Mouse (Mus musculus) kidney, embryonic 14.5 days (tissue): Measurements from ENCODE around the gene Nucks1. TPM values are rescaled to one million over a fixed set of nuclear protein-coding genes. Genes with fewer than 3 reads are reported as not detected.
"Not testable (repeated sequence)": the region's sequence is repeated elsewhere in the genome, so short reads cannot be mapped to it uniquely, and the experiment has no call there.

Source experiments
- ATAC-seq: fragments of 200-750 bp; cut with Nextera tagmentation; 2 replicates; pipeline ENCODE4 v1.8.0; 2017; ENCODE audit warnings: moderate number of reproducible peaks, mild to moderate bottlenecking, moderate TSS enrichment, moderate library complexity; ENCODE audit not compliant: low FRiP score, low TSS enrichment
- H3K27ac ChIP-seq: fragments of 300-500 bp; sonication (generic); 2 replicates; pipeline ENCODE4 v1.5.1; 2014; ENCODE audit warnings: low read depth, mild to moderate bottlenecking, low read length, moderate library complexity, mixed read lengths
- H3K27me3 ChIP-seq: fragments of 300-500 bp; sonication (generic); 2 replicates; pipeline ENCODE4 v1.6.1; 2014; ENCODE audit warnings: mild to moderate bottlenecking, low read length; ENCODE audit not compliant: control insufficient read depth, insufficient read depth
- H3K36me3 ChIP-seq: fragments of 300-500 bp; sonication (generic); 2 replicates; pipeline ENCODE4 v1.6.1; 2014; ENCODE audit warnings: low read length, mixed read lengths; ENCODE audit not compliant: control insufficient read depth, insufficient read depth
- H3K4me1 ChIP-seq: fragments of 300-500 bp; sonication (generic); 2 replicates; pipeline ENCODE4 v1.6.1; 2014; ENCODE audit warnings: low read length, mixed read lengths; ENCODE audit not compliant: control insufficient read depth, insufficient read depth
- H3K4me2 ChIP-seq: fragments of 300-500 bp; sonication (generic); replicated peaks from 2 replicates; pipeline ENCODE4 v1.6.1; 2014; ENCODE audit warnings: low read depth, mild to moderate bottlenecking, low read length
- H3K4me3 ChIP-seq: fragments of 300-500 bp; sonication (generic); 2 replicates; pipeline ENCODE4 v1.5.1; 2014; ENCODE audit warnings: mild to moderate bottlenecking, low read length
- H3K9ac ChIP-seq: fragments of 300-500 bp; sonication (generic); 2 replicates; pipeline ENCODE4 v1.6.1; 2014; ENCODE audit warnings: low read depth, mild to moderate bottlenecking, low read length, moderate library complexity
- H3K9me3 ChIP-seq: fragments of 300-500 bp; sonication (generic); 2 replicates; pipeline ENCODE4 v1.6.1; 2016; ENCODE audit warnings: low read length; ENCODE audit not compliant: control insufficient read depth
- WGBS: fragments of 180-500 bp; shearing (Covaris S2); extraction: QIAGEN DNeasy Blood & Tissue Kit; methylation state at CpG from one replicate; pipeline ENCODE4 v1.1.7; 2014; 5-methylcytosine and 5-hydroxymethylcytosine counted together
- polyA plus RNA-seq: library from polyadenylated mRNA; unstranded; fragments of >200 nt; fragmentation: Nextera tagmentation; extraction: Ambion mirVana; gene quantifications from 2 replicates; pipeline ENCODE4 v1.2.1, GENCODE M21; 2014

Gene Nucks1
- polyA plus RNA-seq, 1 experiment from 2014 or later, result 67.3 TPM

GRCm38 (mm10) chr1:131908456-131908855 lies 1.9 kb upstream of the Nucks1 start:
- Histone ChIP-seq H3K27me3 (no peaks in the 10 kb centered on the region), H3K9me3 (no peaks in the 10 kb centered on the region), H3K36me3 (no peaks in the 10 kb centered on the region; the same call in 1 of the 2 replicates), H3K27ac (no peak overlapping the region), H3K4me1 (peaks cover 6% of the 10 kb centered on the region), H3K4me3 (no peak overlapping the region), H3K4me2 (no peak overlapping the region), H3K9ac (no peak overlapping the region)
- 90% methylated on average over 3 of the region's 3 CpGs for whole genome bisulfite sequencing
- no peak for ATAC-seq

GRCm38 (mm10) chr1:131909236-131909635 lies 1.1 kb upstream of the Nucks1 start:
- not testable (repeated sequence) for H3K4me2 ChIP-seq, H3K9ac ChIP-seq, H3K27me3 ChIP-seq, H3K4me1 ChIP-seq, ATAC-seq, H3K27ac ChIP-seq, H3K36me3 ChIP-seq, H3K9me3 ChIP-seq, H3K4me3 ChIP-seq
- WGBS, result 94% methylated on average over 2 of the region's 2 CpGs

- H3K27me3 ChIP-seq, result no peaks in the 10 kb centered on the region
- peak overlapping the region; percentile 79 for H3K4me2 ChIP-seq
- peak; percentile 89 for ATAC-seq
- peaks cover 6% of the 10 kb centered on the region for H3K4me1 ChIP-seq
- H3K36me3 ChIP-seq, result peaks cover 3% of the 10 kb centered on the region; the same call in 1 of the 2 replicates
- H3K9ac ChIP-seq, result peak overlapping the region; percentile 100
- H3K9me3 ChIP-seq, result no peaks in the 10 kb centered on the region
- 1% methylated on average over 75 of the region's 88 CpGs for WGBS
- peak overlapping the region; percentile 98 for H3K27ac ChIP-seq
- H3K4me3 ChIP-seq, result peak overlapping the region; percentile 96
Measured at GRCm38 (mm10) chr1:131910674-131911558, 582 bp downstream of the Nucks1 start.

GRCm38 (mm10) chr1:131917634-131918033 lies 7.3 kb downstream of the Nucks1 start:
- ATAC-seq, result no peak
- no peak overlapping the region for H3K4me2 ChIP-seq
- no peak overlapping the region for H3K27ac ChIP-seq
- H3K4me1 ChIP-seq, result no peaks in the 10 kb centered on the region
- no peak overlapping the region for H3K9ac ChIP-seq
- no peaks in the 10 kb centered on the region for H3K27me3 ChIP-seq
- H3K36me3 ChIP-seq, result peaks cover 42% of the 10 kb centered on the region
- 76% methylated on average over 6 of the region's 6 CpGs for WGBS
- no peak overlapping the region for H3K4me3 ChIP-seq
- no peaks in the 10 kb centered on the region for H3K9me3 ChIP-seq

- Histone ChIP-seq H3K4me3 (no peak overlapping the region), H3K4me2 (no peak overlapping the region), H3K36me3 (peaks cover 55% of the 10 kb centered on the region), H3K27me3 (no peaks in the 10 kb centered on the region), H3K27ac (no peak overlapping the region), H3K9me3 (no peaks in the 10 kb centered on the region), H3K9ac (no peak overlapping the region), H3K4me1 (no peaks in the 10 kb centered on the region)
- 96% methylated on average over 2 of the region's 2 CpGs for WGBS
- ATAC-seq, result no peak
Measured at GRCm38 (mm10) chr1:131919052-131919451, 8.7 kb downstream of the Nucks1 start.

- H3K4me3 ChIP-seq, result no peak overlapping the region
- no peaks in the 10 kb centered on the region for H3K4me1 ChIP-seq
- no peak overlapping the region for H3K27ac ChIP-seq
- no peak overlapping the region for H3K4me2 ChIP-seq
- peaks cover 75% of the 10 kb centered on the region for H3K36me3 ChIP-seq
- no peak for ATAC-seq
- H3K27me3 ChIP-seq, result no peaks in the 10 kb centered on the region
- no peak overlapping the region for H3K9ac ChIP-seq
- H3K9me3 ChIP-seq, result no peaks in the 10 kb centered on the region
- WGBS, result 96% methylated on average over 3 of the region's 3 CpGs
Measured at GRCm38 (mm10) chr1:131922100-131922499, 11.8 kb downstream of the Nucks1 start.

- WGBS, result 79% methylated on average over 2 of the region's 2 CpGs
- no peak overlapping the region for H3K4me3 ChIP-seq
- peaks cover 60% of the 10 kb centered on the region for H3K36me3 ChIP-seq
- H3K4me2 ChIP-seq, result no peak overlapping the region
- H3K27ac ChIP-seq, result no peak overlapping the region
- ATAC-seq, result no peak
- H3K4me1 ChIP-seq, result no peaks in the 10 kb centered on the region
- no peaks in the 10 kb centered on the region for H3K9me3 ChIP-seq
- no peaks in the 10 kb centered on the region for H3K27me3 ChIP-seq
- no peak overlapping the region for H3K9ac ChIP-seq
Measured at GRCm38 (mm10) chr1:131933471-131933870, 23.1 kb downstream of the Nucks1 start.

GRCm38 (mm10) chr1:131937659-131938305 lies 27.4 kb downstream of the Nucks1 start:
- no peak overlapping the region for H3K27ac ChIP-seq
- no peak overlapping the region for H3K4me2 ChIP-seq
- no peaks in the 10 kb centered on the region for H3K4me1 ChIP-seq
- no peak overlapping the region for H3K9ac ChIP-seq
- 59% methylated on average over 6 of the region's 6 CpGs for WGBS
- H3K4me3 ChIP-seq, result no peak overlapping the region
- no peaks in the 10 kb centered on the region for H3K27me3 ChIP-seq
- H3K9me3 ChIP-seq, result no peaks in the 10 kb centered on the region
- peak; percentile 65; the same call in 1 of the 2 replicates for ATAC-seq
- peaks cover 23% of the 10 kb centered on the region for H3K36me3 ChIP-seq

- 77% methylated on average over 1 of the region's 1 CpGs for WGBS
- Histone ChIP-seq H3K4me3 (no peak overlapping the region), H3K27me3 (no peaks in the 10 kb centered on the region), H3K4me2 (no peak overlapping the region), H3K9ac (no peak overlapping the region), H3K27ac (no peak overlapping the region), H3K4me1 (0 out of 2 replicates have a peak, but pooled peaks cover 3% of the 10 kb centered on the region), H3K36me3 (peaks cover 17% of the 10 kb centered on the region), H3K9me3 (no peaks in the 10 kb centered on the region)
- no peak for ATAC-seq
Measured at GRCm38 (mm10) chr1:131938811-131939210, 28.5 kb downstream of the Nucks1 start.
